Comparison of ENCODE assay signal across 15 mouse cellular contexts in the genomic region with DNA sequence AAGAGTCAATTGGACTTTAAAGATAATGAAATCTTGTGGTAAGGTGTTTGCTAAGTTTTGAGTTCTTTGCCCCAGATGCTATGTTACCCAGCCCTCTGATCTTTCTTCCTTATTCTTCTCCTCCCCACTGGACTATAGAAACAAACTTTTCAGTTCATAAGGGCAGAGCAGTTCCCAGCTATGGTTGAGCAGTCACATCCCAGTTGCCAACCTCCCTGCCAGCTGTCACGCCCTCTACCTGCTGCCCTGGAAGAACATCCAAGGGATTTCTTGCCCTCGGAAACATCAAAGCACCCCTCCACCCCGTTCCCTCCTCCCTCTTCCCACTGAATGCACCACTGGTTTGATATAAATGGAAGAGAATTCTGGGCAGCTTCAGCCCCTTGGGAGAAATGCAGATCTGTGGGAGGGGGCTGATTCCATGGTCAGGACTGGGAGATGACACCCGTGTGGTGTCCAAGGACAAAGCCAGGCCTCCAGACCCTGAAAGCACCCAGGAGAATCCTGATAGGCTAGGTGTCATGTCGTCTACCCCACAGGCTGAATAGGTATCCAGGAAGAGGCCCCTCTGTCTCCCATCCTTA.
A peak's percentile ranks its signal among the peaks of the same experiment; 100 is the strongest.
DNase-seq lines count a peak whose midpoint lies in the region; ATAC-seq and TF ChIP-seq lines count a peak whose summit lies in the region.
"Had no signal": no experiment of that assay in that cellular context is flagged by ENCODE, and none has a peak within 500 bp of the region (broad histone marks: within the 10 kb centered on the region; RNA-seq: fewer than 3 reads in every experiment).

No protein-coding gene starts in this region.

- TF ChIP-seq CTCF in kidney, adult 2 months (conservative IDR thresholded peaks at IDR 0.05; ENCODE audit: insufficient read depth, insufficient read length, low read depth, low read length), result no peak; the same call in 1 of the 2 replicates
- TF ChIP-seq CTCF in brain, embryonic 14.5 days (IDR thresholded peaks at IDR 0.05; ENCODE audit: borderline replicate concordance, extremely low read depth, insufficient read depth, insufficient read length), result no peak
- TF ChIP-seq CTCF in thymus, adult 2 months (IDR thresholded peaks at IDR 0.05; ENCODE audit: borderline replicate concordance, control insufficient read depth, extremely low read depth, insufficient read depth, low read length, poor library complexity), result no peak

- intact Hi-C loops in left cerebral cortex, postnatal 10 days (cut with DNase I), result no loop called here

- 30% methylated on average over 5 of the region's 5 CpGs for WGBS in kidney, adult 2 months
- 34% methylated on average over 5 of the region's 5 CpGs for WGBS in hindbrain, embryonic 11.5 days
- 51% methylated on average over 5 of the region's 5 CpGs for WGBS in limb, embryonic 10.5 days
- 73% methylated on average over 5 of the region's 5 CpGs for WGBS in thymus, adult 2 months

- no peaks in the 10 kb centered on the region for H3K27me3 ChIP-seq in kidney, adult 2 months (replicated peaks; ENCODE audit: control insufficient read depth, insufficient read depth, low read length)
- no peaks in the 10 kb centered on the region for H3K27me3 ChIP-seq in hindbrain, embryonic 11.5 days (ENCODE audit: control insufficient read depth, insufficient read depth, low read length)
- no peaks in the 10 kb centered on the region for H3K27me3 ChIP-seq in limb, embryonic 10.5 days (ENCODE audit: low read depth, poor library complexity, severe bottlenecking)
- no peaks in the 10 kb centered on the region for H3K27me3 ChIP-seq in thymus, adult 2 months (ENCODE audit: control insufficient read depth, insufficient read depth, low read length)

- H3K36me3 ChIP-seq in kidney, adult 2 months (ENCODE audit: control insufficient read depth, insufficient read depth, low read length), result no peaks in the 10 kb centered on the region
- no peaks in the 10 kb centered on the region for H3K36me3 ChIP-seq in hindbrain, embryonic 11.5 days (ENCODE audit: control insufficient read depth, insufficient read depth, low read length)
- no peaks in the 10 kb centered on the region for H3K36me3 ChIP-seq in limb, embryonic 10.5 days
- H3K36me3 ChIP-seq in thymus, adult 2 months (ENCODE audit: control insufficient read depth, insufficient read depth, low read length), result no peaks in the 10 kb centered on the region

- no peak overlapping the region for H3K4me2 ChIP-seq in hindbrain, embryonic 11.5 days (replicated peaks; ENCODE audit: low read depth, low read length)

- H3K4me1 ChIP-seq in kidney, adult 2 months (ENCODE audit: control insufficient read depth, insufficient read depth, low read length), result no peaks in the 10 kb centered on the region
- no peaks in the 10 kb centered on the region for H3K4me1 ChIP-seq in hindbrain, embryonic 11.5 days (replicated peaks; ENCODE audit: control insufficient read depth, insufficient read depth, low read length)
- H3K4me1 ChIP-seq in limb, embryonic 10.5 days, result peaks cover 35% of the 10 kb centered on the region
- no peaks in the 10 kb centered on the region for H3K4me1 ChIP-seq in thymus, adult 2 months (replicated peaks; ENCODE audit: control insufficient read depth, insufficient read depth, low read length)

- TF ChIP-seq POLR2A in kidney, adult 2 months (IDR thresholded peaks at IDR 0.05; ENCODE audit: low read depth, low read length), result no peak
- TF ChIP-seq POLR2A in brain, embryonic 14.5 days (IDR thresholded peaks at IDR 0.05; ENCODE audit: borderline replicate concordance, extremely low read depth, insufficient read depth, insufficient read length, poor library complexity, severe bottlenecking), result no peak
- no peak for TF ChIP-seq POLR2A in thymus, adult 2 months (IDR thresholded peaks at IDR 0.05; ENCODE audit: control insufficient read depth, extremely low read depth, insufficient read depth, low read length, poor library complexity)

- ATAC-seq in hindbrain, embryonic 11.5 days (ENCODE audit: low FRiP score), result no peak

- no peaks in the 10 kb centered on the region for H3K9me3 ChIP-seq in hindbrain, embryonic 11.5 days (ENCODE audit: control insufficient read depth, low read length)
- no peaks in the 10 kb centered on the region for H3K9me3 ChIP-seq in limb, embryonic 10.5 days (replicated peaks)

- H3K9ac ChIP-seq in hindbrain, embryonic 11.5 days (ENCODE audit: low read depth, low read length), result no peak overlapping the region

- DNase-seq in kidney, adult 2 months, result peak; percentile 9
- DNase-seq in kidney, adult 18-20 months, result no peak
- DNase-seq in brain, embryonic 14.5 days (ENCODE audit: low read depth), result peak; percentile 34
- DNase-seq in hindbrain, embryonic 11.5 days (ENCODE audit: low spot score), result no peak
- peak; percentile 25 for DNase-seq in limb, embryonic 10.5 days (ENCODE audit: low spot score)
- DNase-seq in left cerebral cortex, postnatal 10 days (ENCODE audit: extremely low spot score in 1 of 2, low spot score in 2 of 2), result no peak
- no peak for DNase-seq in thymus, adult 2 months
- no peak for DNase-seq in urinary bladder, postnatal 4 days (ENCODE audit: low spot score in 2 of 2)
- DNase-seq: adrenal gland, adult 2 months; B cell, adult 2 months; cerebellum, adult 8-10 months; gastrocnemius, adult 2 months; heart, postnatal 14 days; right cerebral cortex, postnatal 4 days had no signal

- no peak overlapping the region for H3K27ac ChIP-seq in kidney, adult 2 months (ENCODE audit: insufficient read depth, low read depth, low read length)
- 0 out of 2 replicates have a peak overlapping the region, but pooled peaks have one; percentile 36 for H3K27ac ChIP-seq in hindbrain, embryonic 11.5 days (ENCODE audit: low read depth, low read length)
- H3K27ac ChIP-seq in limb, embryonic 10.5 days, result 0 out of 2 replicates have a peak overlapping the region, but pooled peaks have one; percentile 40
- no peak overlapping the region for H3K27ac ChIP-seq in thymus, adult 2 months (ENCODE audit: control insufficient read depth, insufficient read depth, low read length)
- H3K27ac ChIP-seq: gastrocnemius, adult 2 months; macrophage had no signal

- H3K4me3 ChIP-seq in kidney, adult 2 months (ENCODE audit: insufficient read depth, low read depth, low read length), result no peak overlapping the region
- H3K4me3 ChIP-seq in hindbrain, embryonic 11.5 days (ENCODE audit: low read depth, low read length), result no peak overlapping the region
- no peak overlapping the region for H3K4me3 ChIP-seq in limb, embryonic 10.5 days
- no peak overlapping the region for H3K4me3 ChIP-seq in thymus, adult 2 months (ENCODE audit: control insufficient read depth, insufficient read depth, low read length)
- H3K4me3 ChIP-seq: gastrocnemius, adult 2 months had no signal

Comparison
In these comparisons a context has a peak if more than half of its experiments do, and no peak if none do; other contexts are left out.
1. DNase-seq: peak in kidney, adult 2 months (single experiment), brain, embryonic 14.5 days (single experiment) and limb, embryonic 10.5 days (single experiment); none in kidney, adult 18-20 months (single experiment), hindbrain, embryonic 11.5 days (single experiment), left cerebral cortex, postnatal 10 days (0 of 2), thymus, adult 2 months (single experiment) and urinary bladder, postnatal 4 days (0 of 2).
2. H3K27ac ChIP-seq: peak in hindbrain, embryonic 11.5 days (single experiment) and limb, embryonic 10.5 days (single experiment); none in kidney, adult 2 months (single experiment) and thymus, adult 2 months (single experiment).